Mouse (Mus musculus) testis, adult 2 months (tissue): Measurements from ENCODE around the gene Ip6k3.

Source experiments
- CTCF ChIP-seq: fragments of 200-500 bp; IDR thresholded peaks from 2 replicates; pipeline ENCODE4 v1.5.1; 2012; ENCODE audit warnings: low read depth, mild to moderate bottlenecking, inconsistent platforms, low read length, moderate library complexity; ENCODE audit not compliant: control insufficient read depth, insufficient read depth, insufficient replicate concordance
- POLR2A ChIP-seq: fragments of 200-500 bp; IDR thresholded peaks from 2 replicates; pipeline ENCODE4 v1.6.1; 2012; ENCODE audit warnings: low read depth, mild to moderate bottlenecking, inconsistent platforms, low read length, moderate library complexity; ENCODE audit not compliant: control insufficient read depth

DNA sequence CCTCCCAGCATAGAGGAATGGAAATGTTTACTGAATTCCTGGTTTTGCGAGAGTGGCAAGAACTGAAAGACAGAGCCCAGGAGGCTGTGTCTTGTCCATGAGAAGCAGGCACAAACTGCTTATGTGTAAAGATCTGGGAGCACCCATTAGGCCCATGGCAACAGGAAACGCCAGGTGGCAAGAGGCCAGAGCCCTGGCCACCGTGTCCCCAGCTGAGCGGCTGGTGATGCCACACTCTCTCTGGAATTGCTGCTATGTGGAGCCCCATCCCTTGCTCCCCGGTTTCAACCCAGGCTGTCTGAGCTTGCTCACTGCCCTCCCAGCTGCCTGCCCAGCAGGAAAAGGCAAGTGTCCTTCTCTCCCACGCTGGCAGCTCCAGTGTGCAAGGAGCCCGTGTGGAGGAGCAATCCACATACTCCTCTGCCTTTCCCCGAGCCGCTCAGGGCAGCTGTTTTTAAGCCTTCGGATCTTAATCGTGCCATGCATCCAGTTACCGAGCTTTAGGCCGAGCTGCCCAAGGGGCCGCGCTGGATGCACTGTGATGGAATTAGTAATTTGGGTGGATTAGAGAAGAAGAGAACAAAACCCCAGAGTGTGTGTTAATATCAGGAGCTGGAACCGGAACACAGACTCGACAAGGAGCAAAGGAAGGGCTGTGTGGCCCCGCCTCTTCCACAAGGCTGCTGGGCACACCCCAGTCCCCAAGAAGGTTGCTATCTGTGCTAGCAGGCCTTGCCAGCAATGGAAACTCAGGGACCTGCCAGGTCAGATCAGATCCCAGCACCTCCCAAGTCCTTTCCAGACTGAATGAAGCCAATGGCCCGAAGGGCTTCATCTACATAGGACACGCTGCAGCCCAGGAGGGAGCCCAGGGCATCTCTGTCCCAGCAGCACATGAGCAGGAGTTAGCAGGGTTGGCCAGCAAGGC, 26.9 kb upstream of the Ip6k3 start:
- TF ChIP-seq CTCF (no peak), POLR2A (no peak)
